Mouse (Mus musculus) adrenal gland, postnatal 0 days (tissue): ENCODE measurements around the gene Rassf1. TPM values are rescaled to one million over a fixed set of nuclear protein-coding genes. Genes with fewer than 3 reads are reported as not detected.

Experiments
- polyA plus RNA-seq: library from polyadenylated mRNA; unstranded; fragments of >200 nt; fragmentation: Nextera tagmentation; extraction: Ambion mirVana; gene quantifications from 2 replicates; pipeline ENCODE4 v1.2.1, GENCODE M21; 2015

Gene Rassf1
- 34.4 and 42.2 TPM in 2 replicates for polyA plus RNA-seq

GRCm38 (mm10) chr9:107551117-107551889, at the start of gene Rassf1:
Gene Rassf1 (plus strand): TSS chr9:107551555.

GRCm38 (mm10) chr9:107533791-107534407, 17.5 kb upstream of the Rassf1 start, which contains the start of gene Tmem115:
Gene Tmem115 (plus strand): TSS chr9:107533945.

GRCm38 (mm10) chr9:107541474-107542351, 9.6 kb upstream of the Rassf1 start, which contains the start of the genes Cyb561d2 and Nprl2:
Gene Cyb561d2 (minus strand): TSS chr9:107542193.
Gene Nprl2 (plus strand): TSS chr9:107542226.

GRCm38 (mm10) chr9:107547026-107547425, 4.3 kb upstream of the Rassf1 start, which contains the start of gene Zmynd10:
Gene Zmynd10 (plus strand): TSS chr9:107547298.

GRCm38 (mm10) chr9:107563029-107563581, 11.8 kb downstream of the Rassf1 start, which contains the start of gene Tusc2:
Gene Tusc2 (plus strand): TSS chr9:107563255.

GRCm38 (mm10) chr9:107567702-107568319, 16.5 kb downstream of the Rassf1 start, which contains the start of gene Hyal2:
Gene Hyal2 (plus strand): TSS chr9:107567945.

GRCm38 (mm10) chr9:107576357-107577107, 25.2 kb downstream of the Rassf1 start, which contains the start of gene Hyal1:
Gene Hyal1 (plus strand): TSS chr9:107576927.

GRCm38 (mm10) chr9:107578587-107578986, 27.2 kb downstream of the Rassf1 start, which contains the start of gene Naa80:
Gene Naa80 (plus strand): TSS chr9:107578887.

GRCm38 (mm10) chr9:107580501-107581317, 29.4 kb downstream of the Rassf1 start, which contains the start of gene Hyal3:
Gene Hyal3 (plus strand): TSS chr9:107580818.

GRCm38 (mm10) chr9:107586974-107587832, 35.8 kb downstream of the Rassf1 start, which contains the start of gene Ifrd2:
Gene Ifrd2 (plus strand): TSS chr9:107587642.

GRCm38 (mm10) chr9:107608741-107609432, 57.5 kb downstream of the Rassf1 start, which contains the start of gene Sema3b:
Gene Sema3b (minus strand): TSS chr9:107609229.

Other genes with a start within 250 kb of the Rassf1 start
- gene Hemk1, start 213.2 kb upstream of the Rassf1 start, polyA plus RNA-seq = 8.4 and 10.8 TPM in 2 replicates
- 0.44 and 0.86 TPM in 2 replicates for gene 6430571L13Rik, start 211.0 kb upstream of the Rassf1 start, polyA plus RNA-seq
- 0.35 and 0.52 TPM in 2 replicates for gene Cacna2d2, start 151.9 kb upstream of the Rassf1 start, polyA plus RNA-seq
- gene Tmem115, start 17.6 kb upstream of the Rassf1 start, polyA plus RNA-seq = 43.7 and 54.5 TPM in 2 replicates
- gene Cyb561d2, start 9.4 kb upstream of the Rassf1 start, polyA plus RNA-seq = 40.5 and 46.6 TPM in 2 replicates
- 25.7 and 33.2 TPM in 2 replicates for gene Nprl2, start 9.3 kb upstream of the Rassf1 start, polyA plus RNA-seq
- gene Zmynd10, start 4.3 kb upstream of the Rassf1 start, polyA plus RNA-seq = 0.87 and 0.88 TPM in 2 replicates
- 63.2 and 71.2 TPM in 2 replicates for gene Tusc2, start 11.7 kb downstream of the Rassf1 start, polyA plus RNA-seq
- 46.1 and 48.2 TPM in 2 replicates for gene Hyal2, start 16.4 kb downstream of the Rassf1 start, polyA plus RNA-seq
- gene Hyal1, start 25.4 kb downstream of the Rassf1 start, polyA plus RNA-seq = 2.8 and 4.5 TPM in 2 replicates
- gene Naa80, start 27.3 kb downstream of the Rassf1 start, polyA plus RNA-seq = 13.4 and 16.0 TPM in 2 replicates
- 0.85 and 1.5 TPM in 2 replicates for gene Hyal3, start 29.3 kb downstream of the Rassf1 start, polyA plus RNA-seq
- 20.0 and 31.8 TPM in 2 replicates for gene Ifrd2, start 36.1 kb downstream of the Rassf1 start, polyA plus RNA-seq
- 8.3 and 8.7 TPM in 2 replicates for gene Sema3b, start 57.7 kb downstream of the Rassf1 start, polyA plus RNA-seq
- gene Gnai2, start 83.8 kb downstream of the Rassf1 start, polyA plus RNA-seq = 258 and 304 TPM in 2 replicates
- 5.0 TPM in 2 replicates for gene Slc38a3, start 118.0 kb downstream of the Rassf1 start, polyA plus RNA-seq
- 0.40 and 1.9 TPM in 2 replicates for gene Gnat1, start 128.2 kb downstream of the Rassf1 start, polyA plus RNA-seq
- 5.7 and 6.2 TPM in 2 replicates for gene Sema3f, start 158.9 kb downstream of the Rassf1 start, polyA plus RNA-seq
- gene Rbm5, start 219.4 kb downstream of the Rassf1 start, polyA plus RNA-seq = 54.4 and 75.5 TPM in 2 replicates